Mouse (Mus musculus) embryonic stem cell, embryonic (primary cell): ENCODE measurements around the gene Tex264.

Experiments used
- CTCF ChIA-PET, 4 experiments: fragments of 300-600 bp in 2 of 4; fragments of 350-600 bp in 2 of 4; sonication (Branson Sonifier 250); formaldehyde crosslinking; loops; one replicate each; lab custom pipeline; 2022; ENCODE audit warnings: inconsistent platforms in 2 of 4; lab: Charles Lee
- POLR2A ChIA-PET, 4 experiments: fragments of 300-600 bp in 2 of 4; fragments of 350-600 bp in 2 of 4; sonication (Branson Sonifier 250); formaldehyde crosslinking; loops; one replicate each; lab custom pipeline; 2022; ENCODE audit warnings: antibody characterized with exemption in 4 of 4, inconsistent platforms in 1 of 4; lab: Charles Lee

Tex264 gene

GRCm38 (mm10) chr9:106645684-106646271 lies 39.9 kb downstream of the Tex264 start:
- ChIA-PET POLR2A (interaction anchor here in 3 of 4 experiments (0.7 to 2.5 kb wide), 11 partner anchors 10 to 998 kb away, joined by 3 to 14 read pairs (median 3); partner anchors contain the start of genes Grm2 (in 3 of the 3), Manf (in 2 of the 3) and Rbm15b (in 1 of the 3)), CTCF (interaction anchor here in 3 of 4 experiments (0.5 to 1.0 kb wide), 7 partner anchors 10 to 450 kb away, joined by 3 to 6 read pairs (median 3); partner anchors contain the start of genes Grm2 (in 1 of the 3) and Parp3 (in 1 of the 3))

GRCm38 (mm10) chr9:106643787-106644186 lies 41.9 kb downstream of the Tex264 start:
- ChIA-PET POLR2A (interaction anchor here in 3 of 4 experiments (0.6 to 2.3 kb wide), 24 partner anchors 9 to 432 kb away, joined by 3 to 15 read pairs (median 4); partner anchors contain the start of genes Grm2 (in 2 of the 3), Manf (in 2 of the 3), Acy1 (in 1 of the 3) and Rad54l2 (in 1 of the 3)), CTCF (interaction anchor here (0.5 to 2.9 kb wide), 140 partner anchors 9 to 969 kb away, joined by 3 to 57 read pairs (median 5); partner anchors contain the start of genes Grm2 (in 4 of the 4), Parp3 (in 4 of the 4), Manf (in 3 of the 4) and Rrp9 (in 3 of the 4))

DNA sequence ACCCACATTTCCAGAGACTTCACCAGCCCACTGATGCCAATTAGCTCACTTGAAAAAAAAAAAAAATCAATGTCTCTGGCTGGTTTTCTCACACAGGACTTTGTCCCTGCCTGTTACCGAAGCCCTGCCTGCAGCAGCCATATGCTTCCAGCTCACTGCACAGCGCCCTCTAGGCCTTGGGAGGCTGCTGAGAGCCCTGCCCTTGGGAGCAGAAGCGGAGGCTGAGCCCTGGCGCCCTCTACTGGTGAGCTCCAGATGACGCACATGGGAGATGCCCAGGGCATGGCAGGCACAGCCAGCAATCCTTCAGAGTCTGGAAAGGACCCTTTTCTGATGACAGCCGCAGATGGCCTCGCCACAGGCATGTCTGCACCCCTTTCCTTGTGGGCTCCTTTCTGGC lies 42.6 kb downstream of the Tex264 start:
- ChIA-PET POLR2A (interaction anchor here (0.6 to 2.3 kb wide), 33 partner anchors 9 to 431 kb away, joined by 3 to 15 read pairs (median 3); partner anchors contain the start of genes Manf (in 2 of the 4), Acy1 (in 1 of the 4), Grm2 (in 1 of the 4) and Iqcf6 (in 1 of the 4)), CTCF (interaction anchor here (0.5 to 2.9 kb wide), 165 partner anchors 9 to 1342 kb away, joined by 3 to 57 read pairs (median 4); partner anchors contain the start of genes Grm2 (in 4 of the 4), Parp3 (in 4 of the 4), Manf (in 3 of the 4) and Rrp9 (in 3 of the 4))

GRCm38 (mm10) chr9:106641346-106641745 lies 44.4 kb downstream of the Tex264 start:
- POLR2A ChIA-PET: interaction anchor here in 1 of 4 experiments (0.6 kb wide), 1 partner anchor 208 kb away, joined by 4 read pairs; no protein-coding TSS in a partner anchor
- CTCF ChIA-PET: interaction anchor here in 1 of 4 experiments (1.2 kb wide), 1 partner anchor 9 kb away, joined by 3 read pairs; no protein-coding TSS in a partner anchor

DNA sequence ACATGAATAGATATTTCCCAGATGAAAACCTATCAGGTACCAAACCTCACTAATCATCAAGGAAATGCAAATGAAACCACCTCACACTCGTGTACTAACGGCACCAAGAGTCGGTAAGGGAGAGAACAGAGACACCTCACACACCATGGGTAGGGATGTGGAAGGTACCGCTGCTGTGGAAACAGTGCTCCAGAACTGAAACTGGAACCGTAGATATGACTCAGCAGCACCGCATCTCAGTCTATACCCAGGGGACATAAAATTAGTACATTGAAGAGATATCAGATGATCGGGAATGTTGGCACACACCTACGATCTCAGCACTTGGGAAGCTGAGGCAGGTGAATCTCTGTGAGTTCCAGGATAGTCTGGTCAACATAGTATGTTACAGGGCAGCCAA lies 47.6 kb downstream of the Tex264 start:
- ChIA-PET POLR2A (no interaction called here), CTCF (no interaction called here)

DNA sequence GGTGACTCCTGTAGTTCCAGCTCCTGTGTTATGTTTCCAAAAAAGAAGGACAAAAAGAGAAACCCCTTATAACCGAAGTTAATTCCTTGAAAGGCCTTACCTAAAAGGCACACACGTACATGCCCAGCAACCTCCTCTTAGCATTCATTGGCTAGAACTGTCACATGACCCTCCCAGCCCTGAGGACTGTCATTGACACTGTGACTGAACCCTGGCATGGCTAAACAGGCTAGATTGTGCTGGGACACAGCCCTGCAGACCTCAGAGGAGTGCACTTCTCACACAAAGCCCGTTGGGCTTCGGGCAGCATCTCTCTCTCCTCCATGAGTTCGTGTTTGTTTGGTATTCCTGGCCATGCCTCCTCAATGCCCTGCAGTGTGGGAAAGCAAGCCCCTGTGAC lies 53.5 kb downstream of the Tex264 start:
- ChIA-PET POLR2A (interaction anchor here in 2 of 4 experiments (0.6 to 3.1 kb wide), 2 partner anchors 11 to 24 kb away, joined by 4 to 13 read pairs; no protein-coding TSS in a partner anchor), CTCF (interaction anchor here in 3 of 4 experiments (0.6 to 1.5 kb wide), 4 partner anchors 10 to 100 kb away, joined by 3 to 10 read pairs (median 4); no protein-coding TSS in a partner anchor)

GRCm38 (mm10) chr9:106627796-106628195 lies 57.9 kb downstream of the Tex264 start:
- ChIA-PET POLR2A (interaction anchor here in 3 of 4 experiments (0.6 to 1.7 kb wide), 4 partner anchors 14 to 196 kb away, joined by 3 to 5 read pairs (median 4); no protein-coding TSS in a partner anchor), CTCF (interaction anchor here in 2 of 4 experiments (0.8 to 1.5 kb wide), 3 partner anchors 15 to 16 kb away, joined by 3 to 8 read pairs (median 4); no protein-coding TSS in a partner anchor)

DNA sequence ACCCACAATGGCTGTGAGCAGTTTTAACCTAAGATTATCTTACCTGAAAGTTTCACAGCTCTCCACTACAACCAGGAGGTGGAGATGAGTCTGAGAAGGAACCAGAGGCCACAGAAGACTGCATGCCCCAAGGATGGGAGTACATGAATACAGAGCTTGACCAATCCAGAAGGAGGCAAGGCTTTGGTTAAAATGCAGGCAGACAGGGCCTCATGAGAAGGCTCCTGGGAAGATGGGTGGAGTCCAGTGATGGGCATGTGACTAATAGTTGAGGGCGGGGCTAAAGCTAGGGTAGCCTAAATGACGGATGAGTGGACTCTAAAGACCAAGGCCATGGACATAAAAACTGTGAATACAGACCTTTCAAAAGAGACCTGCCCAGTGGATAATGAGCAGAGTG lies 59.4 kb downstream of the Tex264 start, which contains the start of gene Iqcf6:
Iqcf6 (plus strand) TSS at position 301 of the 400 bp plus-strand sequence.
- POLR2A ChIA-PET: interaction anchor here in 1 of 4 experiments (1.1 to 1.5 kb wide), 2 partner anchors 9 to 17 kb away, joined by 3 read pairs; no protein-coding TSS in a partner anchor
- CTCF ChIA-PET: interaction anchor here in 2 of 4 experiments (1.4 to 1.9 kb wide), 2 partner anchors 17 kb away, joined by 5 to 12 read pairs; no protein-coding TSS in a partner anchor

DNA sequence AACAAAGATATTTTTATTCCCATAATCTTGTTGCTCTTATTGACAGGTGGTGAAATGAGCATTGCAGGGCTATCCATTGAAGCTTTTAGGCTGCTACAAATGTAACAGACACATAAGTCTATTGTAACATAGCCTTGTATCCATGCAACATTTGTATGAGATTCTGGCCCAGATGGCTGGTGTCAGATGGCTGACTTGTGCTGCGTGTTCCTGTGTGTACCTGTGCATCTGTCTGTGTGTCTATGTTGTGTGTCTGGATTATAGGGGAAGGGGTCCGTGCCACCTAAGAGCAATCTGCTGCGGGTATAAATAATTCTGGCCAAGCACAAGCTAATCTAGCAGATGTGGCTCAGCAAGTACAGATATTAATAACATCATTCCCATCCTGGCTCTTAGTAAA lies 68.2 kb downstream of the Tex264 start:
- ChIA-PET POLR2A (interaction anchor here in 2 of 4 experiments (0.8 to 1.1 kb wide), 3 partner anchors 9 to 183 kb away, joined by 3 read pairs; partner anchors contain the start of gene Iqcf6 (in 1 of the 2)), CTCF (interaction anchor here in 1 of 4 experiments (3.5 kb wide), 1 partner anchor 26 kb away, joined by 9 read pairs; no protein-coding TSS in a partner anchor)

DNA sequence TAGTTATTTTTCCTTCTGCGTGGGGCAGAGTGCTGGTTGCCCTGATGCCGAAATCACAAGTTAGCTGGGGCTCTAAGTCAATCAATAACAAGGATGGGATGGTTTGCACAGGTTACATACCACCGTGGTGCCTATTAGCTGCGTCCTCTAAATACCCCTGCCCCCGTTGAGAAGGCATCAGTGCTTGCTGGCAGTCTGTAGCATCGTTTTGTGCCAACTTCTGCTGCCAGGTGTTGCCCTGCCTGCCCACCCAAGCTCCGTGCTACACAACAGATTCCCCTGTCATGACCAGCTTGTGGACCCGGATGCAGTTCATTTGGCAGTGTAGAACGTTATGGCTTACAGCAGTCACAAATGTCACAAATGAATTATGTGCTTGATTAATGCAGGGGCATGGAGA lies 69.4 kb downstream of the Tex264 start:
- CTCF ChIA-PET: interaction anchor here in 2 of 4 experiments (1.0 to 3.5 kb wide), 3 partner anchors 9 to 27 kb away, joined by 3 to 9 read pairs (median 9); no protein-coding TSS in a partner anchor
- POLR2A ChIA-PET: interaction anchor here in 1 of 4 experiments (1.0 to 1.4 kb wide), 2 partner anchors 9 to 275 kb away, joined by 3 to 4 read pairs; partner anchors contain the start of gene Manf

GRCm38 (mm10) chr9:106614616-106615015 lies 71.1 kb downstream of the Tex264 start:
- CTCF ChIA-PET: interaction anchor here in 2 of 4 experiments (0.6 to 0.9 kb wide), 2 partner anchors 10 to 112 kb away, joined by 3 to 6 read pairs; no protein-coding TSS in a partner anchor

DNA sequence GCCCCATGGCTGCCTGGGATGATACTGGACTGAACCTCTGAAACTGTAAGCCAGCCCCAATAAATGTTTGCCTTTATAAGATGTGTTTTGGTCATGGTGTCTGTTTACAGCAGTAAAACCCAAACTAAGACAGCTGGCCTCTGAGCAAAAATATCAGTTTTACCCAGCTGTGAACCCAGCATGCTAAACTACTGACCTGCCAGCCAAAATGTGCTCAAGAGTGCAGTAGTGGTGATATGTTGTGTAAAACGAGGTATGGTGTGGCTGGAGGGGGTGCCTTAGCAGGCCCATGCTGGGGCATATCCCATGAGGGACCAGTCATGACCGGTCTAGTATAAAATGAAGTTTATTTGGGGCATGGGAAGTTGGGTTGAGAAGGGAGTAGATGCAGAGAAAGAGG lies 71.8 kb downstream of the Tex264 start:
- POLR2A ChIA-PET: interaction anchor here in 2 of 4 experiments (1.0 to 1.4 kb wide), 4 partner anchors 21 to 278 kb away, joined by 3 to 5 read pairs (median 4); partner anchors contain the start of gene Manf (in 1 of the 2)
- CTCF ChIA-PET: interaction anchor here in 2 of 4 experiments (0.5 to 1.9 kb wide), 5 partner anchors 14 to 452 kb away, joined by 3 to 5 read pairs (median 3); no protein-coding TSS in a partner anchor

More at GRCm38 (mm10) chr9:106614616-106615015, 71.1 kb downstream of the Tex264 start:
- POLR2A ChIA-PET: interaction anchor here in 2 of 4 experiments (0.8 to 1.1 kb wide), 2 partner anchors 19 to 23 kb away, joined by 3 read pairs; no protein-coding TSS in a partner anchor

GRCm38 (mm10) chr9:106610727-106611126 lies 75.0 kb downstream of the Tex264 start:
- ChIA-PET POLR2A (no interaction called here), CTCF (interaction anchor here in 1 of 4 experiments (0.6 kb wide), 1 partner anchor 15 kb away, joined by 8 read pairs; no protein-coding TSS in a partner anchor)
